Mouse (Mus musculus) heart, embryonic 14.5 days (tissue): ENCODE results near the gene Lmna. TPM values are rescaled to one million over a fixed set of nuclear protein-coding genes. Genes with fewer than 3 reads are reported as not detected.

Experiments
- ATAC-seq: fragments of 200-750 bp; cut with Nextera tagmentation; 2 replicates; pipeline ENCODE4 v1.8.0; 2017; ENCODE audit warnings: low read depth, moderate TSS enrichment; ENCODE audit not compliant: insufficient number of reproducible peaks, insufficient read depth, low FRiP score
- H3K27ac ChIP-seq, 2 experiments: fragments of 200-500 bp in 1 of 2; fragments of 300-500 bp in 1 of 2; sonication (generic) in 1 of 2; replicated peaks in 1 of 2; 2 replicates each; pipeline ENCODE4 v1.5.1; 2012 to 2014; ENCODE audit warnings: low read depth in 2 of 2, low read length in 2 of 2, control low read depth in 1 of 2, mild to moderate bottlenecking in 1 of 2, mixed read lengths in 1 of 2; ENCODE audit not compliant: control insufficient read depth in 1 of 2, insufficient read depth in 1 of 2
- H3K27me3 ChIP-seq: fragments of 300-500 bp; sonication (generic); 2 replicates; pipeline ENCODE4 v1.6.1; 2014; ENCODE audit warnings: mild to moderate bottlenecking, low read length, control low read depth; ENCODE audit not compliant: control insufficient read depth, insufficient read depth
- H3K36me3 ChIP-seq: fragments of 300-500 bp; sonication (generic); 2 replicates; pipeline ENCODE4 v1.6.1; 2014; ENCODE audit warnings: mild to moderate bottlenecking, control low read depth, low read length, mixed read lengths; ENCODE audit not compliant: control insufficient read depth, insufficient read depth
- H3K4me1 ChIP-seq, 2 experiments: fragments of 200-500 bp in 1 of 2; fragments of 300-500 bp in 1 of 2; sonication (generic) in 1 of 2; 2 replicates each; pipeline ENCODE4 v1.6.1; 2012 to 2014; ENCODE audit warnings: low read length in 2 of 2, control low read depth in 1 of 2, mixed read lengths in 1 of 2; ENCODE audit not compliant: control insufficient read depth in 2 of 2, insufficient read depth in 2 of 2
- H3K4me2 ChIP-seq: fragments of 300-500 bp; sonication (generic); 2 replicates; pipeline ENCODE4 v1.6.1; 2014; ENCODE audit warnings: mild to moderate bottlenecking, low read length
- H3K4me3 ChIP-seq, 2 experiments: fragments of 200-500 bp in 1 of 2; fragments of 300-500 bp in 1 of 2; sonication (generic) in 1 of 2; 2 replicates each; pipeline ENCODE4 v1.5.1; 2012 to 2014; ENCODE audit warnings: low read length in 2 of 2, mild to moderate bottlenecking in 2 of 2, control low read depth in 1 of 2, low read depth in 1 of 2, moderate library complexity in 1 of 2; ENCODE audit not compliant: control insufficient read depth in 1 of 2, insufficient read depth in 1 of 2
- H3K9ac ChIP-seq: fragments of 300-500 bp; sonication (generic); 2 replicates; pipeline ENCODE4 v1.6.1; 2014; ENCODE audit warnings: mild to moderate bottlenecking, low read length
- H3K9me3 ChIP-seq: fragments of 300-500 bp; sonication (generic); 2 replicates; pipeline ENCODE4 v1.6.1; 2016; ENCODE audit warnings: low read length, control low read depth; ENCODE audit not compliant: control insufficient read depth
- WGBS: fragments of 180-500 bp; shearing (Covaris S2); extraction: QIAGEN DNeasy Blood & Tissue Kit; methylation state at CpG from one replicate; pipeline ENCODE4 v1.1.7; 2014; 5-methylcytosine and 5-hydroxymethylcytosine counted together
- polyA plus RNA-seq: library from polyadenylated mRNA; unstranded; fragments of >200 nt; fragmentation: Nextera tagmentation; extraction: Ambion mirVana; gene quantifications from 2 replicates; pipeline ENCODE4 v1.2.1, GENCODE M21; 2014

The Lmna gene
- polyA plus RNA-seq, 1 experiment from 2014 or later: 84.1 TPM

DNA sequence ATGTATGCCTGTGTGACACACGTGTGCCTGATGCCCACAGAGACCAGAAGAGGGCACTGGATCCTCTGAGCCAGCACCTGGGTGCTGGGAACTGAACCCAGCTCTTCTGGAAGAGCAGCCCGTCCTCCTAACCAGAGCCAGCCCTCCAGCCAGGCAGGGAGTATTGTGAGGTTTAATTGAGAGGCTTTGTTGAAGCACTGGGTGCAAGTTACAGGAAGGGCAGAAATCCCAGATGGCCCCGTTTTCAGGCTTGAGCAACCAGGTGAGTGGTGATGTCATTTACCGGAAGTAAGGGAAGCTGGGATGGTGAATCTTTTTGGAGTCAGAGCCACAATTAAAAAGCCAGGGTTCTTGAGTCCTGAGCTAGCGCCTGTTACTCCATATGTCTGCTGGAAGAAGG, 15.3 kb upstream of the Lmna start:
- Histone ChIP-seq H3K4me1 (peaks cover 22 to 35% of the 10 kb centered on the region in 2 experiments), H3K4me3 (no peak overlapping the region), H3K27ac (no peak overlapping the region), H3K4me2 (no peak overlapping the region), H3K27me3 (no peaks in the 10 kb centered on the region), H3K36me3 (peaks cover 4% of the 10 kb centered on the region; the same call in 1 of the 2 replicates), H3K9me3 (no peaks in the 10 kb centered on the region), H3K9ac (no peak overlapping the region)
- 90% methylated on average over 5 of the region's 5 CpGs for WGBS
- ATAC-seq: no peak

DNA sequence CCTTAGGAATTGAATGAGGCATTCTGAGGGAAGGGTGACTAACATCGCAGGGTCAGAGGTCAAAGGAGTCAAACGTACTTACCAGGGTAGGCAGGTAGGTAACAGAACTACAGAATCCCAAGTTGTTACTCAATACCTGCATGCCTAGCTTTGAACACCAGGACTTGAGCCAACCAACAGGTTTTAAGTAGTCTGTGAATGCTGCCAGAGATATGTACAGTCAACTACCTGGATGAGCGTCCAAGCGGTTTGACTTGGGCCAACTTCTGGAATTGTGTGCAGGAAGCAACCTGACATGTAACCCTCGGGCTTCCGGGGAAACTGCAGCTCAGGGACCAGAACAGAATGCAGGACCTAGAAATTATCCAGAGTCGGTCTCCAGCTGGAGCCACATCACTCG, 13.3 kb upstream of the Lmna start:
- H3K27me3 ChIP-seq: no peaks in the 10 kb centered on the region
- no peak overlapping the region for H3K4me3 ChIP-seq
- H3K36me3 ChIP-seq: peaks cover 4% of the 10 kb centered on the region; the same call in 1 of the 2 replicates
- peaks cover 10 to 20% of the 10 kb centered on the region in 2 experiments for H3K4me1 ChIP-seq
- H3K27ac ChIP-seq: no peak overlapping the region
- H3K9me3 ChIP-seq: no peaks in the 10 kb centered on the region
- H3K4me2 ChIP-seq: no peak overlapping the region
- WGBS: 83% methylated on average over 8 of the region's 8 CpGs
- H3K9ac ChIP-seq: no peak overlapping the region
- no peak for ATAC-seq

DNA sequence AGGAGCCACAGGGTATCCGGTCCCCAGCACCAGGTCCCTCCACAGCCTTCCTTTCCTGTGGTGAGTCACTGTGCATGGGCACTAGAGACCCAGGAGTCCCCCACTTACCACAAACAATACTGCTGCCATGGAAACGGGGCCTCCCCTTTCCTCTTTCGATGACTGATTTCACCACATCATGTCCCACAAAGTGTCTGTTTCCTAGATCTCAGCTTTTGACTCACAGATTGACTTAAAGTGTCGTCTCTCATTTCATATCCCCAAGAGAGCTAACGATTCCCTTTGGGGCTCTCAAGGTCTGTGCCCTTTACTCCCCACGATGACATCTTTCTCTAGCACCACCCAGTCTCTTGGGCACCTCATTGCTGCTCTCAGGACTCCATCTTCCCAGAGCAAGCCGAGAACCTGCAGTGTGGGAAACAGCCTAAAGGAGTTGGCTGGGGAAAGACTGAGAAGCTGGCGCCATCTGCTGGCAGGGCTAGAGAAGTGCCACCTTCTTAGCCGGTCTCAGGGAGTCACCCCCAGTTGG, 12.1 kb upstream of the Lmna start:
- WGBS: 26% methylated on average over 9 of the region's 9 CpGs
- peaks cover 2 to 10% of the 10 kb centered on the region in 2 experiments; a peak in 3 of 4 replicates for H3K4me1 ChIP-seq
- H3K9me3 ChIP-seq: no peaks in the 10 kb centered on the region
- ATAC-seq: 0 out of 2 replicates have a peak, but pooled peaks have one; percentile 5
- H3K9ac ChIP-seq: no peak overlapping the region
- no peak overlapping the region for H3K4me2 ChIP-seq
- no peaks in the 10 kb centered on the region for H3K27me3 ChIP-seq
- H3K4me3 ChIP-seq: no peak overlapping the region
- peaks cover 4% of the 10 kb centered on the region; the same call in 1 of the 2 replicates for H3K36me3 ChIP-seq
- no peak overlapping the region for H3K27ac ChIP-seq

DNA sequence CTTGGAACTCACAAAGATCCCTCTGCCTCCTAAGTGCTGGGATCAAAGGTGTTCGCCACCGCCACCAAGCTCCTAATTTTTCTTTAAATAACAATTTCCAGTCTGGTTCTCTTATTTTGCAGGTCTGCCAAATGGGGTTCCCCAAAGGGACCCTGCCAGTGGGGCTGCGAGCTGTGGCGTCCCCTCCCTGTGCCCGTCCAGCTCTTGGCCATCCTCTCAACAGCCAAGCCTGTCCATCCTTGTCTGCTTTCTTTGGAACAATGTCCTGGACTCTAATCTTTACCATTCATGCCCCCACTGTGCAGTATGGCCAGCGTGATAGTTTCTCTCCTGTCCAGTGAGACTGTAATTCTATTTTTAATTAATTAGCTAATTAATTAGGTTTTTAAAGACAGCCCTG, 11.4 kb upstream of the Lmna start:
- WGBS: 90% methylated on average over 6 of the region's 6 CpGs
- ATAC-seq: no peak
- Histone ChIP-seq H3K4me2 (no peak overlapping the region), H3K36me3 (peaks cover 4% of the 10 kb centered on the region; the same call in 1 of the 2 replicates), H3K4me1 (peaks cover 2 to 6% of the 10 kb centered on the region in 2 experiments; a peak in 3 of 4 replicates), H3K27me3 (no peaks in the 10 kb centered on the region), H3K27ac (no peak overlapping the region), H3K9ac (no peak overlapping the region), H3K9me3 (no peaks in the 10 kb centered on the region), H3K4me3 (no peak overlapping the region)

DNA sequence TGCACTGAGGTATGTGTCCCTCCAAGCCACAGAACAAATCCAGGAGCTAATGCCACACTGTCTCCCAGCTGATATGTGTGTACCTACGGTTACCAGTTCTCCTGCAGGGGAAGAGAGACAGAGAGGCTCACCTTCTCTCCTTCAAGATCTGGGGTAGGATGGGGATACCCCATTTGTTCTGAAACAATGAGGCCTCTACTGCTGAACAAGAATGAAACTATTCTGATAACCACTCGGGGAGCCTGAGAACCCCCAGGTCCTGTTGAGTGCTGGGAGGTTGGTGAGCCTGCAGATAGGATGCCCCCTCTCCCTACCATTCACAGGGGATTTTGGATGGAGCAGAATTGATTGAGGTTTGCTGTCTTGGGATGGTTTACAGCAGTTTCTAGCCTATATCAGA, 10.3 kb upstream of the Lmna start:
- WGBS: 64% methylated on average over 2 of the region's 2 CpGs
- no peak for ATAC-seq
- no peak overlapping the region for H3K27ac ChIP-seq

DNA sequence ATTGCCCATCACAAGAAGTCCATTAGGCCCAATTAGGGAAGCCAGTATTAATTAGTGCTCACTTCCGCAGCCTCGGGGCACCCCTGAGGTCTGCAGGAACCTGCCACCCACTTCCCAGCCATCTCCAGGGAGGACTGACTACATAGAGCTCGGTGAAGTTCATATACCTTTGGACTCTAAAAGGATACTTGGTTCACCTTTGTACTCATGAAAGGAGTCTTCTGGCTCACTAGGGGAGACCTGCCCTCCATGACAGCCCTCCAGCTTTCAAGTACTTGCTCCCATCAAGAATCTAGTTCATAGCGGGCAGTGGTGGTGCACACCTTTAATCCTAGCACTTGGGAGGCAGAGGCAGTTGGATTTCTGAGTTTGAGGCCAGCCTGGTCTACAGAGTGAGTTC, 8.7 kb upstream of the Lmna start:
- ATAC-seq: no peak
- Histone ChIP-seq H3K27me3 (no peaks in the 10 kb centered on the region), H3K9me3 (no peaks in the 10 kb centered on the region), H3K4me1 (peaks cover 3 to 6% of the 10 kb centered on the region in 2 experiments), H3K9ac (no peak overlapping the region), H3K36me3 (no peaks in the 10 kb centered on the region), H3K27ac (no peak overlapping the region), H3K4me2 (no peak overlapping the region), H3K4me3 (no peak overlapping the region)
- 89% methylated on average over 4 of the region's 4 CpGs for WGBS

More for the DNA sequence above, 10.3 kb upstream of the Lmna start:
- Histone ChIP-seq H3K36me3 (peaks cover 3% of the 10 kb centered on the region; the same call in 1 of the 2 replicates), H3K9me3 (no peaks in the 10 kb centered on the region), H3K4me1 (no peaks in the 10 kb centered on the region), H3K9ac (no peak overlapping the region), H3K4me2 (no peak overlapping the region), H3K27me3 (no peaks in the 10 kb centered on the region), H3K4me3 (no peak overlapping the region)

DNA sequence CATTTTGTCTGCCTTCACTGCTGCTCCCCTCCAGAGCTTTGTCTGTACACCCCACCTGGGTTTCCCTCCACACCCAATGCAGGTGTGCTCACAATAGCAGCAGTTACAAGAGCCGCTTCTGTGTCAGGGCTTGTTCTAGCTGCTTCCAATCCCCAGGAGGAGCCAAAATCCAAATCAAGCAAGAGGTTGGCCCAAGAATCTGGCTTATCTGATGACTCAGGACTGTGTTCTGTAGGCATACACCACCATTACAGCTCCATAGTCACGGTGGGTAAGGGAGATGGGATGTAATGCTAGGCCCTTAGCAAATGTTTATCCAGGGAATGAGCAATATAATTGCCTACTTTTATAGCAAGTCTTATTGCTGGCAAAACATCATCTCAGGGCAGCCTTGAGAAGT, 6.7 kb upstream of the Lmna start:
- H3K27ac ChIP-seq: no peak overlapping the region
- H3K27me3 ChIP-seq: no peaks in the 10 kb centered on the region
- no peak overlapping the region for H3K4me2 ChIP-seq
- H3K4me3 ChIP-seq: no peak overlapping the region
- no peaks in the 10 kb centered on the region for H3K36me3 ChIP-seq
- H3K4me1 ChIP-seq: peaks cover 18 to 25% of the 10 kb centered on the region in 2 experiments
- WGBS: 79% methylated on average over 2 of the region's 2 CpGs
- no peak overlapping the region for H3K9ac ChIP-seq
- H3K9me3 ChIP-seq: no peaks in the 10 kb centered on the region
- ATAC-seq: no peak

DNA sequence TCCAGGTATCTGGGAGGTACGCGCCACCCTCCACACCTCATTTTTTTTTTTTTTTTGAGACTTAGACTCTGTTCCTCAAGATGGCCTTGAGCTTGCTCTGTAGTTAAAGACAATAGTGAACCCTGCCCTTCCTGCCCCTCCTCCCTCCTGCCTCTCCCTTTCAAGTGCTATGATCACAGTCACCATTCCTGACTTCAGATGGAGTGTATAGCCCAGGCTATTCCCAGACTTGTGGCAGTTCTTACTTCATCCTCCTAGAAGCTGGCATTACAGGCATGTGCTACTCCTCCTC, 5.3 kb upstream of the Lmna start:
- H3K4me1 ChIP-seq: peaks cover 26 to 34% of the 10 kb centered on the region in 2 experiments
- H3K4me2 ChIP-seq: no peak overlapping the region
- no peak overlapping the region for H3K4me3 ChIP-seq
- no peak overlapping the region for H3K9ac ChIP-seq
- no peaks in the 10 kb centered on the region for H3K9me3 ChIP-seq
- no peaks in the 10 kb centered on the region for H3K27me3 ChIP-seq
- no peak overlapping the region for H3K27ac ChIP-seq
- no peak for ATAC-seq
- no peaks in the 10 kb centered on the region for H3K36me3 ChIP-seq
- WGBS: 100% methylated on average over 2 of the region's 2 CpGs
